Mouse (Mus musculus) lung, embryonic 14.5 days (tissue): ENCODE data around the gene Pdzrn3. TPM values are rescaled to one million over a fixed set of nuclear protein-coding genes. Genes with fewer than 3 reads are reported as not detected.

Experiments used
- ATAC-seq: fragments of 200-750 bp; cut with Nextera tagmentation; 2 replicates; pipeline ENCODE4 v1.8.0; 2017; ENCODE audit warnings: mild to moderate bottlenecking, moderate TSS enrichment, moderate library complexity; ENCODE audit not compliant: insufficient read depth
- DNase-seq: peaks from one replicate; pipeline ENCODE4 v3.0.0-alpha.2; 2015
- H3K27ac ChIP-seq: fragments of 300-500 bp; sonication (generic); 2 replicates; pipeline ENCODE4 v1.5.1; 2014; ENCODE audit warnings: low read depth, mild to moderate bottlenecking, moderate library complexity
- H3K27me3 ChIP-seq: fragments of 300-500 bp; sonication (generic); 2 replicates; pipeline ENCODE4 v1.6.1; 2014; ENCODE audit warnings: low read length, control low read depth; ENCODE audit not compliant: insufficient read depth
- H3K36me3 ChIP-seq: fragments of 300-500 bp; sonication (generic); 2 replicates; pipeline ENCODE4 v1.6.1; 2014; ENCODE audit warnings: control low read depth; ENCODE audit not compliant: insufficient read depth
- H3K4me1 ChIP-seq: fragments of 300-500 bp; sonication (generic); 2 replicates; pipeline ENCODE4 v1.6.1; 2014; ENCODE audit warnings: antibody characterized with exemption, control low read depth; ENCODE audit not compliant: insufficient read depth
- H3K4me2 ChIP-seq: fragments of 300-500 bp; sonication (generic); 2 replicates; pipeline ENCODE4 v1.6.1; 2014; ENCODE audit warnings: mild to moderate bottlenecking
- H3K4me3 ChIP-seq: fragments of 300-500 bp; sonication (generic); 2 replicates; pipeline ENCODE4 v1.5.1; 2014; ENCODE audit warnings: low read depth, low read length
- H3K9ac ChIP-seq: fragments of 300-500 bp; sonication (generic); 2 replicates; pipeline ENCODE4 v1.6.1; 2014
- H3K9me3 ChIP-seq: fragments of 300-500 bp; sonication (generic); 2 replicates; pipeline ENCODE4 v1.6.1; 2016; ENCODE audit warnings: low read depth, low read length, control low read depth
- CTCF ChIP-seq: IDR thresholded peaks from 2 replicates; pipeline ENCODE4 v1.5.1; 2016; ENCODE audit warnings: antibody characterized with exemption, low read depth
- WGBS: fragments of 180-500 bp; shearing (Covaris S2); extraction: QIAGEN DNeasy Blood & Tissue Kit; methylation state at CpG from one replicate; pipeline ENCODE4 v1.1.7; 2014; 5-methylcytosine and 5-hydroxymethylcytosine counted together
- polyA plus RNA-seq: library from polyadenylated mRNA; unstranded; fragments of >200 nt; fragmentation: Nextera tagmentation; extraction: Ambion mirVana; gene quantifications from 2 replicates; pipeline ENCODE4 v1.2.1, GENCODE M21; 2014

The Pdzrn3 gene
- polyA plus RNA-seq, 1 experiment from 2014 or later = 14.2 TPM

DNA sequence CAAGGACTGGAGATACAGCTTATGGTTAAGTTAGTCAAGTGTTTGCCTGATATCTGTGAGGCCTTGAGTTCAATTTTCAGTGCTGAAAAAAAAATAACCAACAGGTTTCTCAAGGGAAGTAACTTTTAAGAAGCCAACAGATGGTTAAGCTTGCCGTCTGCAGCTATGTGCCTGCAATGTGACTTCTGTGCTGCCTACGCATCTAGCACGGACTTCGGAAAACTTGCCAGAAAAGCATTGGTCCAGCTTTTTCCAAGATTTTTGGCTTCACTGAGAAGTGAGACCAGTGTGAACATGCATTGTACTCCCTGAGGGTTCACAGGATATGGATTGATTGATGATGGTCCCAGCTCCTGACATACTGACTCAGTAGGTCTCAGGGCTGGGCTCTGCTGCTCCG is 186.1 kb downstream of the Pdzrn3 start:
- no peaks in the 10 kb centered on the region for H3K27me3 ChIP-seq
- no peaks in the 10 kb centered on the region for H3K36me3 ChIP-seq
- no peaks in the 10 kb centered on the region for H3K4me1 ChIP-seq
- DNase-seq (no peak), ATAC-seq (no peak)
- H3K9me3 ChIP-seq = no peaks in the 10 kb centered on the region
- no peak overlapping the region for H3K27ac ChIP-seq
- no peak overlapping the region for H3K4me3 ChIP-seq
- WGBS = 79% methylated on average over 5 of the region's 5 CpGs
- H3K4me2 ChIP-seq = no peak overlapping the region
- H3K9ac ChIP-seq = no peak overlapping the region
- no peak for TF ChIP-seq CTCF

DNA sequence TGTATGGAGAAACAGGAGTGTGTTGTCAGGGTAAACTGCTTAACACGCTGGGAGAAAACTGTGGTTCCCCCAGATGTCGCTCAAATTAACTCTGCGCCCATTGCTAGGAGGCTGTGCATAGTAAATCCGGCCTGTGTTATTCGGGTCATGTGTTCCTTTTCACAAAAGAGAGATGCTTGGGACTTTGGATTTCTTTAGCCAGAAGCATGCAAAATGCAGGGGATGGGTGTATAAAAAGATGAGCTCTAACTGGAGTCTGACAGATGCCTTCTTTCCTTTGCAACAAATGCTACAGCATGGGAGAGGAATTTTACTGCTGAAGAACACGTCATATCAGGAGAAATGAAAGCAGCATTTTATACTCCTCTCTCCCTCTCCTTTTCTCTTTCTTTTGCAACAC is 190.4 kb downstream of the Pdzrn3 start:
- ATAC-seq = no peak
- Histone ChIP-seq H3K36me3 (no peaks in the 10 kb centered on the region), H3K27ac (no peak overlapping the region), H3K4me1 (no peaks in the 10 kb centered on the region), H3K9ac (no peak overlapping the region), H3K9me3 (no peaks in the 10 kb centered on the region), H3K4me3 (no peak overlapping the region), H3K27me3 (no peaks in the 10 kb centered on the region), H3K4me2 (no peak overlapping the region)
- 80% methylated on average over 6 of the region's 6 CpGs for WGBS
- DNase-seq = no peak
- no peak for TF ChIP-seq CTCF

DNA sequence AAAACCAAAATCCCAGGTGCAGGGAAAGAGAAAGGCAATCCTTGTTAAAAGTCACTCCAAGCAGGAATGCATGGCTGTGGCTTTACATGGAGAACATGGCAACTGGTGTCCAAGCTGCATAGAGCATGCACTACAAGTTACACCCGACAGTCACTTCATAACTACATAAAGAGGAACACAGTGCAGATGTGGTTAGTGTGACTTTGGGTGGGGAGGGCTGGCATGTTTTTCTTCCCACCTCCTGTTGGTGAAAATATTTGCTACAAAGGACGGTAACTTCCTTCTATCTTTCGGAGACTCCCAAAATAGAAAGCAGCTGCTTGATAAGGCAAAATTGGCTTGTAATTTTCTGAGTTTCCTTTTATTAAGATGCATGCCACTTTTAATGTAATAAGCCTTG is 190.8 kb downstream of the Pdzrn3 start:
- DNase-seq = no peak
- H3K9me3 ChIP-seq = no peaks in the 10 kb centered on the region
- no peak overlapping the region for H3K4me3 ChIP-seq
- no peaks in the 10 kb centered on the region for H3K4me1 ChIP-seq
- H3K4me2 ChIP-seq = no peak overlapping the region
- no peak for TF ChIP-seq CTCF
- 71% methylated on average over 3 of the region's 3 CpGs for WGBS
- no peak overlapping the region for H3K9ac ChIP-seq
- ATAC-seq = no peak
- no peaks in the 10 kb centered on the region for H3K36me3 ChIP-seq
- H3K27ac ChIP-seq = no peak overlapping the region
- no peaks in the 10 kb centered on the region for H3K27me3 ChIP-seq

DNA sequence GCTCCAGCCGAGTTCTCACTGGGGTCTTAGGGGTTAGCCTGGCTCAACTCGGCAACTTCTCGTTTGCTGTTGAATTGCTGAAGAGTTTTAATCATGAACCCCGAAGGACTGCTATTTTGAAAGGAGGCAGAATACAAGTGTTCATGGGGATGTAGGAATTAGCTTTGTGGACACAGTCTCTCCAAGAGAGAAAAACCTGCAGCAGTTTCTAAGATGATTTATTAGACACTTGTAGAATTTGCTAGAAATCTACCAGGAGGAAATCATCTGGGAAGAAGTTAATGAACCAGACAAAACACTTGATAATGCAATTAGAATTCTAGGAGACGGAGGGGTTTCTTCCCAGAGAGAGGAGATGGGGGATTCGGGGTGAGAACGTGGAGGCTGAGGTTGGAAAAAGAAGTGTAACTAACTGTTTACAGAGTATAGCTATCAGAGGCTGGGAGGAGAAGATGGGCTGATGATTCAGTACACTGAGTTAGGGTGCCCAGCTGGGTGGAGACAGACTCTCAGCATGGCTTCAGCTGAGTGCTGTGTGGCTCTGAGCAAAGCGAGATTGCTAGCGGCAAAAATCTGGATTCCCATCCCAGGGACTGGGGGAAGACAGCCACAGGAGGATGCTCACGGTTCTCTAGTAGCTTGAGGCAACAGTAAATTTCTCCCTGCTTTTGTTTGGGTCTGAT is 193.5 kb downstream of the Pdzrn3 start:
- H3K9me3 ChIP-seq = no peaks in the 10 kb centered on the region
- DNase-seq = no peak
- no peaks in the 10 kb centered on the region for H3K4me1 ChIP-seq
- no peak for ATAC-seq
- no peak overlapping the region for H3K9ac ChIP-seq
- 62% methylated on average over 10 of the region's 10 CpGs for WGBS
- H3K27ac ChIP-seq = no peak overlapping the region
- no peak overlapping the region for H3K4me3 ChIP-seq
- H3K4me2 ChIP-seq = no peak overlapping the region
- no peak for TF ChIP-seq CTCF
- H3K36me3 ChIP-seq = no peaks in the 10 kb centered on the region
- H3K27me3 ChIP-seq = no peaks in the 10 kb centered on the region

DNA sequence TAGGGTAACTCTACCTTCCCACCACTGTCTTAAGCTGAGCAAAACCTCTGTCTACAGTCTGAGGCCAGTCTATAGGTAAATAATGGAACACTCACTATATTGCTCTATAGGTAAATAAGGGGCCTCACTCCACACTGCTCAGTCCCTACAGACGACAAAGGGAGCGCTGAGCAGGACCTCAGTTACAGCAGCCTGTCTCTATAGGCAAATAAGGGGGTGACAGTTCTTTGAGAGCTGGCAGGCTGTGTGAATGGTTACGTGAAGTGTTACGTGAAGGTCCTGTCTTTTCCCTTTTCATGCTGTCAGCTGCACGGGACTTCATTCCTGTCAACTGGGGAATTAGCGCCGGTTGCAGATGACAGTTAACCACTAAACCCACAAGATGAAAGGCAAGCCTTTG is 207.0 kb downstream of the Pdzrn3 start:
- Histone ChIP-seq H3K4me2 (no peak overlapping the region), H3K4me1 (no peaks in the 10 kb centered on the region), H3K9ac (no peak overlapping the region), H3K27me3 (no peaks in the 10 kb centered on the region), H3K36me3 (peaks cover 17% of the 10 kb centered on the region; the same call in 1 of the 2 replicates), H3K4me3 (no peak overlapping the region), H3K27ac (no peak overlapping the region), H3K9me3 (no peaks in the 10 kb centered on the region)
- no peak for DNase-seq
- no peak for ATAC-seq
- no peak for TF ChIP-seq CTCF
- 57% methylated on average over 7 of the region's 7 CpGs for WGBS

DNA sequence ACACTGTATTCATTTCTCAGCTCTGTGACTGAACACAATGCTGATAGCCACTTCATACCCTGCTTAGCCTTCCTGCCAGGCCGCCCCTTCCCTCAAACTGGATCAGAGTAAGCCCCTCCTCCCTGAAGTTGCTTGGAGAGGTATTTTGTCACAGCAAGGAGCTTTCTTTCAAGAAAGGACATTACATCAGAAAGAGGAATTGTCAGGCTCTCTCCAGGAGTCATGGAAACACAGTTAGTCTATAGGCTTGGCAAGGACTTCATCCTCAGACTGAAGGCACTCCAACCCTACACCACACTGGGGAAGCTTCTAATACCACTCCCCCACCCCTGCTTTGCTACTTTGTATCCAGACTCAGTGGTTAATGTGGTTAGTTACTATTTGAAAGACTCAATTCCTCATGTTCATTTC is 224.2 kb downstream of the Pdzrn3 start:
- no peak for TF ChIP-seq CTCF
- H3K36me3 ChIP-seq = peaks cover 54% of the 10 kb centered on the region
- no peak overlapping the region for H3K4me3 ChIP-seq
- no peak for ATAC-seq
- WGBS = 79% methylated on average over 1 of the region's 1 CpGs
- H3K4me2 ChIP-seq = no peak overlapping the region
- no peaks in the 10 kb centered on the region for H3K27me3 ChIP-seq
- H3K9me3 ChIP-seq = no peaks in the 10 kb centered on the region
- H3K4me1 ChIP-seq = no peaks in the 10 kb centered on the region
- no peak for DNase-seq
- no peak overlapping the region for H3K27ac ChIP-seq
- no peak overlapping the region for H3K9ac ChIP-seq

- ATAC-seq (peak; percentile 52; the same call in 1 of the 2 replicates), DNase-seq (peak; percentile 64)
- Histone ChIP-seq H3K4me2 (no peak overlapping the region), H3K27ac (no peak overlapping the region), H3K4me3 (no peak overlapping the region), H3K36me3 (no peaks in the 10 kb centered on the region), H3K9ac (no peak overlapping the region), H3K27me3 (no peaks in the 10 kb centered on the region), H3K9me3 (no peaks in the 10 kb centered on the region), H3K4me1 (no peaks in the 10 kb centered on the region)
- 52% methylated on average over 3 of the region's 3 CpGs for WGBS
- TF ChIP-seq CTCF = no peak
Measured at GRCm38 (mm10) chr6:101135368-101135767, 242.3 kb downstream of the Pdzrn3 start.
